27 mouse cellular contexts compared by ENCODE assay signal in genomic region chr19:7151300-7151926, GRCm38 (mm10). TPM values are rescaled to one million over a fixed set of nuclear protein-coding genes. Genes with fewer than 3 reads are reported as not detected.
A peak's percentile ranks its signal among the peaks of the same experiment; 100 is the strongest.
DNase-seq lines count a peak whose midpoint lies in the region; ATAC-seq and TF ChIP-seq lines count a peak whose summit lies in the region.
"Had no signal": no experiment of that assay in that cellular context is flagged by ENCODE, and none has a peak within 500 bp of the region (broad histone marks: within the 10 kb centered on the region; RNA-seq: fewer than 3 reads in every experiment).

No protein-coding gene starts in this region.

- H3K4me1 ChIP-seq in heart, embryonic 12.5 days (replicated peaks): peaks cover 26% of the 10 kb centered on the region
- H3K4me1 ChIP-seq in forebrain, embryonic 14.5 days (ENCODE audit: control insufficient read depth, insufficient read depth, low read length): peaks cover 54% of the 10 kb centered on the region

- intact Hi-C loops in heart, postnatal 10 days (cut with DNase I): no loop called here

- no peaks in the 10 kb centered on the region for H3K36me3 ChIP-seq in heart, embryonic 12.5 days
- H3K36me3 ChIP-seq in forebrain, embryonic 14.5 days (ENCODE audit: control insufficient read depth, insufficient read depth, low read length): no peaks in the 10 kb centered on the region
- H3K36me3 ChIP-seq: embryonic facial prominence, embryonic 13.5 days; heart, embryonic 15.5 days; hindbrain, embryonic 15.5 days; limb, embryonic 15.5 days; midbrain, embryonic 15.5 days; neural tube, embryonic 13.5 days had no signal

- H3K9me3 ChIP-seq in heart, embryonic 12.5 days (replicated peaks): no peaks in the 10 kb centered on the region
- H3K9me3 ChIP-seq in forebrain, embryonic 14.5 days (replicated peaks; ENCODE audit: control insufficient read depth, low read length): no peaks in the 10 kb centered on the region
- H3K9me3 ChIP-seq: embryonic facial prominence, embryonic 13.5 days; heart, embryonic 15.5 days; hindbrain, embryonic 15.5 days; limb, embryonic 15.5 days; midbrain, embryonic 15.5 days; neural tube, embryonic 13.5 days had no signal

- TF ChIP-seq CTCF in layer of hippocampus, adult 2 months (conservative IDR thresholded peaks at IDR 0.05): no peak

- peaks cover 47% of the 10 kb centered on the region for H3K27me3 ChIP-seq in heart, embryonic 12.5 days (replicated peaks)
- no peaks in the 10 kb centered on the region for H3K27me3 ChIP-seq in forebrain, embryonic 14.5 days (replicated peaks; ENCODE audit: control insufficient read depth, insufficient read depth, low read length)
- H3K27me3 ChIP-seq: hindbrain, embryonic 15.5 days had no signal

- H3K4me2 ChIP-seq in heart, embryonic 12.5 days: no peak overlapping the region
- no peak overlapping the region for H3K4me2 ChIP-seq in forebrain, embryonic 14.5 days (ENCODE audit: low read length)
- H3K4me2 ChIP-seq: embryonic facial prominence, embryonic 13.5 days; heart, embryonic 15.5 days; hindbrain, embryonic 15.5 days; limb, embryonic 15.5 days; lung, embryonic 14.5 days; midbrain, embryonic 15.5 days; neural tube, embryonic 13.5 days had no signal

- 73% methylated on average over 7 of the region's 7 CpGs for WGBS in heart, embryonic 12.5 days
- 36% methylated on average over 7 of the region's 7 CpGs for WGBS in forebrain, embryonic 14.5 days

- DNase-seq in heart, postnatal 10 days: no peak
- no peak for DNase-seq in layer of hippocampus, adult 2 months (ENCODE audit: low spot score in 2 of 2)
- DNase-seq in layer of hippocampus, adult 11-12 months (ENCODE audit: low spot score): no peak
- DNase-seq in forebrain, embryonic 14.5 days (ENCODE audit: low spot score): no peak
- DNase-seq in retina, embryonic 14.5 days (ENCODE audit: low spot score): peak; percentile 38
- DNase-seq in frontal cortex, postnatal 14 days (ENCODE audit: low spot score in 2 of 2): no peak
- no peak for DNase-seq in c-Kit-positive CD71-positive TER-119-positive erythroid progenitor cells, embryonic 14.5 days (ENCODE audit: low spot score)
- DNase-seq: cerebellum, adult 18-20 months; cerebellum, postnatal 25 days; kidney, adult 8-10 months; kidney, postnatal 10 days; lung, embryonic 14.5 days; lung, postnatal 4 days; thymus, adult 18-20 months; thymus, postnatal 36 days had no signal

- ATAC-seq in heart, embryonic 12.5 days (ENCODE audit: insufficient number of reproducible peaks, low FRiP score): no peak
- ATAC-seq in forebrain, embryonic 14.5 days: no peak
- ATAC-seq: CD4-positive, CD25-positive, alpha-beta regulatory T cell, adult 4 months; midbrain, embryonic 15.5 days had no signal

- peak overlapping the region; percentile 16; the same call in 1 of the 2 replicates for H3K9ac ChIP-seq in heart, embryonic 12.5 days
- H3K9ac ChIP-seq in forebrain, embryonic 14.5 days (ENCODE audit: low read length): peak overlapping the region; percentile 25
- H3K9ac ChIP-seq: embryonic facial prominence, embryonic 13.5 days; heart, embryonic 15.5 days; hindbrain, embryonic 15.5 days; limb, embryonic 15.5 days; liver, embryonic 14.5 days; lung, embryonic 14.5 days; midbrain, embryonic 15.5 days; neural tube, embryonic 13.5 days had no signal

- no peak overlapping the region for H3K27ac ChIP-seq in heart, embryonic 12.5 days (ENCODE audit: poor library complexity, severe bottlenecking)
- H3K27ac ChIP-seq in layer of hippocampus, adult 2 months: peak overlapping the region; percentile 46; the same call in 1 of the 2 replicates
- peak overlapping the region; percentile 74 for H3K27ac ChIP-seq in forebrain, embryonic 14.5 days (ENCODE audit: low read depth, low read length)
- H3K27ac ChIP-seq: embryonic facial prominence, embryonic 13.5 days; heart, embryonic 15.5 days; hindbrain, embryonic 15.5 days; limb, embryonic 15.5 days; liver, embryonic 14.5 days; midbrain, embryonic 15.5 days had no signal

- no peak overlapping the region for H3K4me3 ChIP-seq in heart, embryonic 12.5 days
- H3K4me3 ChIP-seq in layer of hippocampus, adult 2 months: no peak overlapping the region
- H3K4me3 ChIP-seq in forebrain, embryonic 14.5 days (ENCODE audit: low read depth, low read length): no peak overlapping the region
- H3K4me3 ChIP-seq: embryonic facial prominence, embryonic 13.5 days; erythroblast, embryonic 14.5 days; heart, embryonic 15.5 days; hindbrain, embryonic 15.5 days; limb, embryonic 15.5 days; midbrain, embryonic 15.5 days; myocyte; neural tube, embryonic 13.5 days had no signal

RNA-seq across cellular contexts. Expression of gene Flrt1, which starts 45.9 kb away (rescaled TPM):
- polyA plus RNA-seq in heart, embryonic 12.5 days (2016; fragmentation: Nextera tagmentation; extraction: Ambion mirVana): 0.81 and 0.87 TPM in 2 replicates
- 1 to 10 TPM; 1.2 to 1.3 TPM for total RNA-seq in heart, postnatal 10 days (2021)
- total RNA-seq in layer of hippocampus, adult 2 months (2021): 10 to 100 TPM; 17.9 to 19.5 TPM
- polyA plus RNA-seq in forebrain, embryonic 14.5 days (2014; fragmentation: Nextera tagmentation; extraction: Ambion mirVana): 9.5 and 12.2 TPM in 2 replicates
- total RNA-seq: megakaryocyte-erythroid progenitor cell, adult 5-6 weeks had no signal
- polyA plus RNA-seq: erythroblast, embryonic 14.5 days had no signal

RNA-seq across cellular contexts. Expression of gene Otub1, which starts 54.7 kb away (rescaled TPM):
- 151 and 154 TPM in 2 replicates for polyA plus RNA-seq in heart, embryonic 12.5 days (2016; fragmentation: Nextera tagmentation; extraction: Ambion mirVana)
- 100 to 1,000 TPM; 102 to 104 TPM for total RNA-seq in heart, postnatal 10 days (2021)
- total RNA-seq in layer of hippocampus, adult 2 months (2021): 100 to 1,000 TPM; 299 TPM
- polyA plus RNA-seq in forebrain, embryonic 14.5 days (2014; fragmentation: Nextera tagmentation; extraction: Ambion mirVana): 262 TPM in 2 replicates

Comparison
In these comparisons a context has a peak if more than half of its experiments do, and no peak if none do; other contexts are left out.
1. RNA of gene Flrt1, which starts 45.9 kb away (total RNA-seq): 17.9 to 19.5 TPM in layer of hippocampus, adult 2 months; 1.2 to 1.3 TPM in heart, postnatal 10 days; every median in the first group is over 4 times any median in the second.